8 mouse cellular contexts compared by ENCODE assay signal in the genomic region with DNA sequence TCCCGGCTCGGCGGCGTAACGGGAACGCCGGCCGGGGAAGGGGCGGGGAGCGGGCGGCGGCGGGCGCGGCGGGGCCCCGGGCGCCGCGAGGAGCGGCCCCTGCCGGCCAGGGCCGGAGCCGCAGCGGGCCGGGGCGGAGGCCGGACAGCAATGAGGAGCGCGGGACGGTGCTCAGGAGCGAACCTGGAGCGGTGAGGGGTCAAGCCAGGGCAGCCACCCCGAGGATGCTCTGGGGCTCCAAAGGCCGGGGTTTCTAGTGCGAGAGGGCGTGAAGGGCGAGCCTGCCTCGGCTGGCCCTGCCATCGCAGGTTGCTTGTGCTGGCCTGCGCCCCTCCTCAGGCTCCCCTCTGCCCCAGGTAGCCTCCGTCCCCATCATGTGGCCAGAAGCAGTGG. TPM values are rescaled to one million over a fixed set of nuclear protein-coding genes. Genes with fewer than 3 reads are reported as not detected.
DNase-seq lines count a peak whose midpoint lies in the region; ATAC-seq and TF ChIP-seq lines count a peak whose summit lies in the region.

Ttc7b (minus strand) TSS at position 33 of the 393 bp plus-strand sequence.

- DNase-seq in CD4-positive, CD25-positive, alpha-beta regulatory T cell, adult 2 months (ENCODE audit: low read depth, low spot score): peak; percentile 68
- DNase-seq in adipocyte (ENCODE audit: low spot score): peak; percentile 35
- peak; percentile 69 for DNase-seq in embryonic facial prominence, embryonic 11.5 days (ENCODE audit: low spot score)
- no peak for DNase-seq in heart, embryonic 10.5 days (ENCODE audit: low spot score)
- DNase-seq in kidney, adult 8-10 months: peak; percentile 48 to 61
- DNase-seq in liver, adult 2 months (ENCODE audit: extremely low read depth, low read depth, low spot score): no peak
- peak; percentile 40 for DNase-seq in midbrain, postnatal 0 days (ENCODE audit: low spot score)
- peak; percentile 77 for DNase-seq in testis, postnatal 10 days (ENCODE audit: low spot score)

- H3K9me3 ChIP-seq in embryonic facial prominence, embryonic 11.5 days (replicated peaks; ENCODE audit: control insufficient read depth, low read length): no peaks in the 10 kb centered on the region
- no peaks in the 10 kb centered on the region for H3K9me3 ChIP-seq in heart, embryonic 10.5 days
- H3K9me3 ChIP-seq in midbrain, postnatal 0 days (ENCODE audit: low read length): no peaks in the 10 kb centered on the region

- TF ChIP-seq CTCF in liver, adult 2 months (IDR thresholded peaks at IDR 0.05; ENCODE audit: low read depth, low read length): peak; percentile 64
- peak; percentile 35 for TF ChIP-seq CTCF in midbrain, postnatal 0 days (IDR thresholded peaks at IDR 0.05)

- peak within 1 kb of the TSS; percentile 62 for H3K27ac ChIP-seq in embryonic facial prominence, embryonic 11.5 days (replicated peaks; ENCODE audit: low read depth, low read length)
- H3K27ac ChIP-seq in heart, embryonic 10.5 days: peak within 1 kb of the TSS; percentile 95
- peak within 1 kb of the TSS; percentile 68 for H3K27ac ChIP-seq in liver, adult 2 months (replicated peaks; ENCODE audit: insufficient read depth, low read depth, low read length)
- peak within 1 kb of the TSS; percentile 90 for H3K27ac ChIP-seq in midbrain, postnatal 0 days (ENCODE audit: low read depth, low read length)

- peaks cover 25% of the 10 kb centered on the region for H3K79me2 ChIP-seq in liver, adult 2 months (ENCODE audit: control insufficient read depth, insufficient read depth, low read length)

- 3% methylated on average over 21 of the region's 42 CpGs for WGBS in embryonic facial prominence, embryonic 11.5 days
- WGBS in heart, embryonic 10.5 days: 19% methylated on average over 42 of the region's 42 CpGs
- WGBS in liver, adult 2 months: 10% methylated on average over 42 of the region's 42 CpGs
- 1% methylated on average over 29 of the region's 42 CpGs for WGBS in midbrain, postnatal 0 days

- peak within 1 kb of the TSS; percentile 96 for H3K9ac ChIP-seq in embryonic facial prominence, embryonic 11.5 days (replicated peaks; ENCODE audit: low read length)
- H3K9ac ChIP-seq in liver, adult 2 months (ENCODE audit: low read depth, low read length): peak within 1 kb of the TSS; percentile 97
- H3K9ac ChIP-seq in midbrain, postnatal 0 days (replicated peaks; ENCODE audit: low read length, poor library complexity, severe bottlenecking): peak within 1 kb of the TSS; percentile 96

- H3K4me1 ChIP-seq in embryonic facial prominence, embryonic 11.5 days (ENCODE audit: control insufficient read depth, insufficient read depth, low read length): no peaks in the 10 kb centered on the region
- peaks cover 33% of the 10 kb centered on the region for H3K4me1 ChIP-seq in heart, embryonic 10.5 days
- peaks cover 18% of the 10 kb centered on the region for H3K4me1 ChIP-seq in liver, adult 2 months (ENCODE audit: control insufficient read depth, insufficient read depth, low read length)
- H3K4me1 ChIP-seq in midbrain, postnatal 0 days (ENCODE audit: insufficient read depth, low read length): peaks cover 15% of the 10 kb centered on the region

- TF ChIP-seq POLR2A in liver, adult 2 months (IDR thresholded peaks at IDR 0.05; ENCODE audit: extremely low read depth, insufficient read depth, low read length): no peak

- peak within 1 kb of the TSS; percentile 83 for H3K4me3 ChIP-seq in embryonic facial prominence, embryonic 11.5 days (ENCODE audit: low read depth, low read length)
- peak within 1 kb of the TSS; percentile 90 for H3K4me3 ChIP-seq in heart, embryonic 10.5 days
- peak within 1 kb of the TSS; percentile 86 for H3K4me3 ChIP-seq in liver, adult 2 months (ENCODE audit: insufficient read depth, low read depth, low read length)
- H3K4me3 ChIP-seq in midbrain, postnatal 0 days (ENCODE audit: low read depth, low read length): peak within 1 kb of the TSS; percentile 89

- H3K36me3 ChIP-seq in embryonic facial prominence, embryonic 11.5 days (replicated peaks; ENCODE audit: control insufficient read depth, insufficient read depth, low read depth, low read length): no peaks in the 10 kb centered on the region
- no peaks in the 10 kb centered on the region for H3K36me3 ChIP-seq in heart, embryonic 10.5 days
- no peaks in the 10 kb centered on the region for H3K36me3 ChIP-seq in liver, adult 2 months (ENCODE audit: control insufficient read depth, insufficient read depth, low read length)
- H3K36me3 ChIP-seq in midbrain, postnatal 0 days (ENCODE audit: insufficient read depth, low read length): no peaks in the 10 kb centered on the region

- peak within 1 kb of the TSS; percentile 79 for H3K4me2 ChIP-seq in embryonic facial prominence, embryonic 11.5 days (ENCODE audit: low read depth, low read length)
- peak within 1 kb of the TSS; percentile 86 for H3K4me2 ChIP-seq in midbrain, postnatal 0 days (ENCODE audit: low read depth, low read length, poor library complexity, severe bottlenecking)

- no peaks in the 10 kb centered on the region for H3K27me3 ChIP-seq in embryonic facial prominence, embryonic 11.5 days (ENCODE audit: control insufficient read depth, insufficient read depth, low read length)
- H3K27me3 ChIP-seq in heart, embryonic 10.5 days (ENCODE audit: insufficient read depth, poor library complexity, severe bottlenecking): 0 out of 2 replicates have a peak, but pooled peaks cover 4% of the 10 kb centered on the region
- H3K27me3 ChIP-seq in liver, adult 2 months (ENCODE audit: control insufficient read depth, insufficient read depth, low read length): no peaks in the 10 kb centered on the region
- no peaks in the 10 kb centered on the region for H3K27me3 ChIP-seq in midbrain, postnatal 0 days (ENCODE audit: insufficient read depth, low read length)

- ATAC-seq in embryonic facial prominence, embryonic 11.5 days (replicated peaks; ENCODE audit: insufficient number of reproducible peaks, low FRiP score, low TSS enrichment, low read depth): peak; percentile 57; the same call in 1 of the 2 replicates
- ATAC-seq in midbrain, postnatal 0 days (ENCODE audit: low FRiP score): peak; percentile 66

RNA-seq across cellular contexts. Expression of gene Ttc7b, which starts in this region (rescaled TPM):
- polyA plus RNA-seq in embryonic facial prominence, embryonic 11.5 days (2014; fragmentation: Nextera tagmentation; extraction: Ambion mirVana): 6.5 and 10.0 TPM in 2 replicates
- 5.9 and 6.2 TPM in 2 replicates for polyA plus RNA-seq in heart, embryonic 10.5 days (2016; fragmentation: Nextera tagmentation; extraction: Ambion mirVana)
- total RNA-seq in liver, adult 2 months (2014; rRNA removed): 7.7 and 10.1 TPM in 2 replicates
- polyA plus RNA-seq in liver, adult 2 months (2012; rRNA removed): 10.7 and 10.9 TPM in 2 replicates
- 38.9 and 55.5 TPM in 2 replicates for total RNA-seq in midbrain, postnatal 0 days (2014; rRNA removed)
- 8.3 and 8.7 TPM in 2 replicates for polyA plus RNA-seq in midbrain, postnatal 0 days (2015; fragmentation: Nextera tagmentation; extraction: Ambion mirVana)

Comparison
In these comparisons a context has a peak if more than half of its experiments do, and no peak if none do; other contexts are left out.
1. DNase-seq: peak in CD4-positive, CD25-positive, alpha-beta regulatory T cell, adult 2 months (single experiment), adipocyte (single experiment), embryonic facial prominence, embryonic 11.5 days (single experiment), kidney, adult 8-10 months (2 of 2), midbrain, postnatal 0 days (single experiment) and testis, postnatal 10 days (single experiment); none in heart, embryonic 10.5 days (single experiment) and liver, adult 2 months (single experiment).
2. Peak in every context shown above with its lines, with median percentiles within 50 percentile points of each other: H3K27ac ChIP-seq, H3K4me3 ChIP-seq and H3K9ac ChIP-seq.